Mouse (Mus musculus) adrenal gland, postnatal 10 days (tissue): Measurements from ENCODE around the gene Olfr473. TPM values are rescaled to one million over a fixed set of nuclear protein-coding genes. Genes with fewer than 3 reads are reported as not detected.
"Not testable (repeated sequence)": the region's sequence is repeated elsewhere in the genome, so short reads cannot be mapped to it uniquely, and the experiment has no call there.

Source experiments
- DNase-seq: peaks from one replicate; pipeline ENCODE4 v3.0.0; 2021; ENCODE audit warnings: mixed read lengths
- long read RNA-seq, 2 experiments: library from polyadenylated mRNA; stranded (forward); transcript quantifications; one replicate each; pipeline ENCODE4 v2.0.0; 2021
- total RNA-seq, 2 experiments: library from RNA; stranded (reverse); gene quantifications; 2 replicates each; pipeline ENCODE4 v1.2.3; 2021

The Olfr473 gene
- not detected for total RNA-seq
- long read RNA-seq, experiment 1, result 0 reads
- long read RNA-seq, experiment 2, result 0 reads

DNA sequence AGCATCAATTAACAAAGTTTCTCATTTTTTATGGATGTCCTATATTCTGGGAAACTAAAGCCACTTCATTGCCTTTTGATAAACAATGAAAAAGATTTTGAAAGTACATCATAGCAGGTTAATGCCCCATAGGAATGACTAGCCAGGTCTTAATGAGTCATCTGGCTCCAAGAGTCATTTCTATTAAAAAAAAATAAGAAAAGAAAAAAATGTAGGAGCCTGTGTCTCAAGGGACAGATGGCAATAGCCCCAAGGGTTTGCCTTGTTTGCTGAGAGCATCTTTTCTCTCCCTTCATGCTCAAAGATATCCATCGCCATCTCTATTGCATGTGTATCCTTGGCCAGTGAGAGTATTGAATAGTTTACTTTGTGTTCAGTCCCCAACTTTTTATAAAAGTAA lies at the start of gene Olfr473:
Gene Olfr473 (plus strand): TSS at position 301 of the 400 bp plus-strand sequence.
- DNase-seq, result no peak

DNA sequence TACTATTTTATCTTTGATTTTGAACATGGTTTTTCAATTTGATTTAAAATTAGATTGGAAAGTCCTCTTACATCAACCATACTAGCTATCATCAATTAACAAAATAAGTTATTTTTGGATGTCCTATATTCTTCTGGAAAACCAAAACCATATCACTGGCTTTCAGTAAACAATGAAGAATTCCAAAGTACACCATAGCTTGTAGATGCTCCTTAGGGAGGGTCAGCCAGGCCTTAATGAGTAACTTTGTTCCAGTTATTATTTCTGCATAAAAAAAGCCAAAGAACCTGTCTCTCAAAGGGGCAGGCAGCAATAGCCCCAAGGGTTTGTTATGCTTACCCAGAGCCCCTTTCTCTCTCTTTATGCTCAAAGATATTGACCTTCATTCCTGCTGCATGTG lies 32.6 kb upstream of the Olfr473 start, which contains the start of gene Olfr472:
Gene Olfr472 (plus strand): TSS at position 301 of the 400 bp plus-strand sequence.
- DNase-seq, result no peak

DNA sequence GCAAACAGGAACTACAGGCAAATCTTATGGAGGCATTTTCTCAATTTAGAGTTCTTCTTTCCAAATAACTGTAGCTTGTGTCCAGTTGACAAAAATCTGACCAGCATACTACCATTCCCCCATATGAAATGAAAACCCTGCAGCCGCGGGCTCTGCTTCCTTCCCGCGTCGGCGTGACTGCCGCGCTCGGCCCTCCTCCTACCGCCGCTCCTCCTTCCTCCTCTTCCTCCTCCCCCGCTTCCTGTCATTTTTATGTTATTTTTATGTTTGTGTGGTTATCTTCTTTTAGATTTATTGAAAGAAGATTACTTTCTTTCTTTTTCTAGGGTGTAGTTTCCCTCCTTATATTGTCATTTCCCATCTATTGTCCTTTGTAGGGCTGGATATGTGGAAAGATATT lies 22.3 kb downstream of the Olfr473 start:
- not testable (repeated sequence) for DNase-seq

DNA sequence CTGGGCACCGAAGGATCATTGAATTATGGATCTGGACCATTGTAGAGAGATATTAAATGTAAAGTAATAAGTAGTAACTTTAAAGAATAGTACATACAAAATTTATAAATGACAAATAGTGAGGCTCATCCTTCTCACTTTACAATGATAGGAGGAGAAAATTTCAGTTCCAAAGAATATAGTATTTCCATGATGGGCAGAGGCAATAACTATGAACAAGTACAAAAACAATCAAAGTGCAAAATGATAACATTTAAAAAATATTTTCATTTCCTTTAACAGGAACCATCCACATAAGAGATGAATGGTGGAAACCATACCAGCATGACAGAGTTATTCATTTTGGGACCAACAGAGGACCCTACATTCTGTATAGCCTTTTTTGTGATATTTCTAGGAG lies 24.1 kb downstream of the Olfr473 start, which contains the start of gene Olfr474:
Gene Olfr474 (plus strand): TSS at position 301 of the 400 bp plus-strand sequence.
- DNase-seq, result no peak

DNA sequence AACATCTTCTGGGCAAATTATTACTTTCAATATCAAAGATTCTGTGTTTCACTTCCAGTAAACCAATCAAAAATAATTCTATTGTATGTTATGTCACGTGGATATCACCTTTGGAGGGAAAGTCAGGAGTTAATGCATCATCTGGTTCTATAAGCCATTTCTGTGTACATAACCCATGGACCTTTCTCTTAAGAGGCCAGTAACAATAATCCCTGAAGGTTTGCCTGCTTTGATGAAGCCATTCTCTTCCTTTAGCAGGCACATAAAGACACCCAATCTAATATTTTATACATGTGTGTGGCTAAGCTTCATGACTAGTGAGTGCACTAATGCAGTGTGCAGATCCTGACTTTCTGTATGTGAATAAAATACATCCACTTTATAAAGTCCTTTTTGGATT lies 34.3 kb downstream of the Olfr473 start, which contains the start of gene Olfr476:
Gene Olfr476 (plus strand): TSS at position 301 of the 400 bp plus-strand sequence.
- no peak for DNase-seq

Other genes starting within 250 kb of the Olfr473 start
- gene Cyb5r2, start 172.4 kb upstream of the Olfr473 start, total RNA-seq, result not detected
- gene Ovch2, start 129.2 kb upstream of the Olfr473 start, total RNA-seq, result not detected
- not detected for gene Olfr467, start 118.2 kb upstream of the Olfr473 start, total RNA-seq
- gene Olfr469, start 104.9 kb upstream of the Olfr473 start, total RNA-seq, result not detected
- not detected for gene Olfr470, start 83.0 kb upstream of the Olfr473 start, total RNA-seq
- not detected for gene Olfr472, start 32.5 kb upstream of the Olfr473 start, total RNA-seq
- not detected for gene Olfr474, start 24.2 kb downstream of the Olfr473 start, total RNA-seq
- not detected for gene Olfr476, start 34.4 kb downstream of the Olfr473 start, total RNA-seq
- under 1 TPM in 1 of 2 experiments, not detected in 1; 0.09 TPM for gene Olfr477, start 56.2 kb downstream of the Olfr473 start, total RNA-seq
- not detected for gene Olfr478, start 103.5 kb downstream of the Olfr473 start, total RNA-seq
- gene Olfr479, start 120.2 kb downstream of the Olfr473 start, total RNA-seq, result not detected
- not detected for gene Olfr480, start 136.9 kb downstream of the Olfr473 start, total RNA-seq
- not detected for gene Olfr481, start 149.4 kb downstream of the Olfr473 start, total RNA-seq
- 1 to 10 TPM; 1.7 TPM for gene Olfr482, start 167.1 kb downstream of the Olfr473 start, total RNA-seq
- not detected for gene Olfr483, start 170.4 kb downstream of the Olfr473 start, total RNA-seq
- not detected for gene Olfr484, start 197.0 kb downstream of the Olfr473 start, total RNA-seq
- gene Olfr485, start 229.4 kb downstream of the Olfr473 start, total RNA-seq, result not detected
- not detected for gene Olfr486, start 242.3 kb downstream of the Olfr473 start, total RNA-seq